In genomic region chr16:55151726-55152125, GRCm38 (mm10) we compare ENCODE assay signal across 9 mouse cellular contexts.
DNase-seq lines count a peak whose midpoint lies in the region; ATAC-seq and TF ChIP-seq lines count a peak whose summit lies in the region.
"Had no signal": no experiment of that assay in that cellular context is flagged by ENCODE, and none has a peak within 500 bp of the region (broad histone marks: within the 10 kb centered on the region; RNA-seq: fewer than 3 reads in every experiment).

No protein-coding gene starts in this region.

- H3K4me3 ChIP-seq in heart, postnatal 0 days (ENCODE audit: low read depth, low read length): no peak overlapping the region
- no peak overlapping the region for H3K4me3 ChIP-seq in hindbrain, embryonic 15.5 days
- H3K4me3 ChIP-seq in intestine, embryonic 16.5 days (ENCODE audit: low read length): no peak overlapping the region
- H3K4me3 ChIP-seq: heart, embryonic 15.5 days had no signal

- H3K9ac ChIP-seq in heart, postnatal 0 days (replicated peaks; ENCODE audit: low read depth, low read length): no peak overlapping the region
- H3K9ac ChIP-seq in hindbrain, embryonic 15.5 days: no peak overlapping the region
- H3K9ac ChIP-seq in intestine, embryonic 16.5 days (ENCODE audit: low read depth, low read length): no peak overlapping the region
- H3K9ac ChIP-seq: heart, embryonic 15.5 days had no signal

- 0 out of 2 replicates have a peak, but pooled peaks have one; percentile 8 for TF ChIP-seq CTCF in heart, postnatal 0 days (IDR thresholded peaks at IDR 0.05; ENCODE audit: low read depth)

- H3K27ac ChIP-seq in heart, postnatal 0 days (ENCODE audit: low read depth): no peak overlapping the region
- H3K27ac ChIP-seq in hindbrain, embryonic 15.5 days (replicated peaks): no peak overlapping the region
- no peak overlapping the region for H3K27ac ChIP-seq in intestine, embryonic 16.5 days (ENCODE audit: low read length)
- H3K27ac ChIP-seq: heart, embryonic 15.5 days had no signal

- WGBS in heart, postnatal 0 days: 42% methylated on average over 4 of the region's 4 CpGs
- WGBS in hindbrain, embryonic 15.5 days: 59% methylated on average over 4 of the region's 4 CpGs
- WGBS in intestine, embryonic 16.5 days: 40% methylated on average over 4 of the region's 4 CpGs

- no peak for ATAC-seq in heart, postnatal 0 days (ENCODE audit: insufficient read depth, low read depth)
- ATAC-seq in hindbrain, embryonic 15.5 days (ENCODE audit: low FRiP score, low read depth): peak; percentile 61; the same call in 1 of the 2 replicates
- ATAC-seq in intestine, embryonic 16.5 days: no peak

- no peaks in the 10 kb centered on the region for H3K9me3 ChIP-seq in heart, postnatal 0 days (replicated peaks; ENCODE audit: control insufficient read depth, low read length)
- no peaks in the 10 kb centered on the region for H3K9me3 ChIP-seq in hindbrain, embryonic 15.5 days
- H3K9me3 ChIP-seq in intestine, embryonic 16.5 days (ENCODE audit: control insufficient read depth, low read length): no peaks in the 10 kb centered on the region
- H3K9me3 ChIP-seq: heart, embryonic 15.5 days had no signal

- no peaks in the 10 kb centered on the region for H3K27me3 ChIP-seq in heart, postnatal 0 days (ENCODE audit: control insufficient read depth, insufficient read depth, low read length)
- H3K27me3 ChIP-seq in hindbrain, embryonic 15.5 days: no peaks in the 10 kb centered on the region
- no peaks in the 10 kb centered on the region for H3K27me3 ChIP-seq in intestine, embryonic 16.5 days (replicated peaks; ENCODE audit: control insufficient read depth, insufficient read depth, low read length)
- H3K27me3 ChIP-seq: heart, embryonic 15.5 days had no signal

- H3K36me3 ChIP-seq in heart, postnatal 0 days (replicated peaks; ENCODE audit: control insufficient read depth, insufficient read depth, low read length): no peaks in the 10 kb centered on the region
- no peaks in the 10 kb centered on the region for H3K36me3 ChIP-seq in hindbrain, embryonic 15.5 days
- H3K36me3 ChIP-seq in intestine, embryonic 16.5 days (ENCODE audit: control insufficient read depth, insufficient read depth, low read length): no peaks in the 10 kb centered on the region
- H3K36me3 ChIP-seq: heart, embryonic 15.5 days had no signal

- no peaks in the 10 kb centered on the region for H3K4me1 ChIP-seq in heart, postnatal 0 days (ENCODE audit: control insufficient read depth, insufficient read depth)
- H3K4me1 ChIP-seq in hindbrain, embryonic 15.5 days (replicated peaks): no peaks in the 10 kb centered on the region
- H3K4me1 ChIP-seq in intestine, embryonic 16.5 days (ENCODE audit: control insufficient read depth, insufficient read depth, low read length): no peaks in the 10 kb centered on the region
- H3K4me1 ChIP-seq: heart, embryonic 15.5 days had no signal

- no peak overlapping the region for H3K4me2 ChIP-seq in heart, postnatal 0 days (ENCODE audit: low read depth, low read length)
- H3K4me2 ChIP-seq in hindbrain, embryonic 15.5 days: no peak overlapping the region
- no peak overlapping the region for H3K4me2 ChIP-seq in intestine, embryonic 16.5 days (ENCODE audit: low read depth, low read length)
- H3K4me2 ChIP-seq: heart, embryonic 15.5 days had no signal

- no peak for TF ChIP-seq EP300 in heart, postnatal 0 days (IDR thresholded peaks at IDR 0.05; ENCODE audit: low read depth)

- intact Hi-C loops in heart, postnatal 25 days (cut with DNase I): no loop called here
- intact Hi-C loops in left cerebral cortex, postnatal 14 days (cut with DNase I): loop anchor here (2.0 to 5.0 kb wide), 2 partner anchors 317 to 701 kb away; no protein-coding TSS in a partner anchor

- no peak for DNase-seq in heart, postnatal 0 days (ENCODE audit: low spot score)
- DNase-seq in heart, postnatal 25 days (ENCODE audit: low spot score): no peak
- peak; percentile 77 for DNase-seq in brain, adult 2 months (ENCODE audit: low read depth, low spot score)
- peak; percentile 26 to 56 for DNase-seq in left cerebral cortex, postnatal 14 days (ENCODE audit: low spot score in 2 of 2)
- peak; percentile 28 to 34 for DNase-seq in right cerebral cortex, postnatal 10 days (ENCODE audit: low spot score in 2 of 2)
- no peak for DNase-seq in heart, adult 8-10 months (ENCODE audit: low spot score)

Comparison
In these comparisons a context has a peak if more than half of its experiments do, and no peak if none do; other contexts are left out.
1. DNase-seq: peak in brain, adult 2 months (single experiment), left cerebral cortex, postnatal 14 days (2 of 2) and right cerebral cortex, postnatal 10 days (2 of 2); none in heart, postnatal 0 days (single experiment), heart, postnatal 25 days (single experiment) and heart, adult 8-10 months (single experiment).